In the genomic region with DNA sequence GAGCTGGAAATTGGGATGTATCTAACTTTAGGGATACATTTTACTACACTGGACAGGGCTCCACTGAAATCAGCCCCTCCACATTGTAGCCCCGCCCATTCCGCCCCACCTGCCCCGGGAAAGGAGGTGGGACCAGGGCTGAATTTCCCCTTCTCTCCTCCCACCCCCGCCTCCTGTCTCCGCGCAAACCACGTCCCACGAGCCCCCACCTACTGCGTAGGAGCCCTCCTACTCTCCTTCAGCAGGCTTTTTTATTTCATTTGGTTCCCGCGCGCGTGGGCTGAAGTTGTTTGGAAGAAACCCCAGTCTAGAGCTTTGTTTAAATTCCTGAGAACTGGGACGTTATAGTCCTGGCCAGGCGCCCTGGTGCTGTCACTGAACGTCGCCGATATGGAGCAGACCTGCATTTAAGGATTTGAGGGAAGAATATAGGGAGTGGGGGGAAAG, we compare ENCODE assay signal across 8 mouse cellular contexts. TPM values are rescaled to one million over a fixed set of nuclear protein-coding genes. Genes with fewer than 3 reads are reported as not detected.
DNase-seq lines count a peak whose midpoint lies in the region; ATAC-seq lines count a peak whose summit lies in the region.

No protein-coding gene starts in this region.

- peak overlapping the region; percentile 56 for H3K4me3 ChIP-seq in limb, embryonic 10.5 days
- peak overlapping the region; percentile 35 for H3K4me3 ChIP-seq in neural tube, embryonic 13.5 days

- H3K36me3 ChIP-seq in limb, embryonic 10.5 days, result peaks cover 32% of the 10 kb centered on the region
- no peaks in the 10 kb centered on the region for H3K36me3 ChIP-seq in neural tube, embryonic 13.5 days

- H3K4me2 ChIP-seq in neural tube, embryonic 13.5 days, result peak overlapping the region; percentile 59

- H3K27me3 ChIP-seq in limb, embryonic 10.5 days (ENCODE audit: low read depth, poor library complexity, severe bottlenecking), result peaks cover 67% of the 10 kb centered on the region
- H3K27me3 ChIP-seq in neural tube, embryonic 13.5 days, result peaks cover 82% of the 10 kb centered on the region

- H3K27ac ChIP-seq in limb, embryonic 10.5 days, result peak overlapping the region; percentile 39
- no peak overlapping the region for H3K27ac ChIP-seq in neural tube, embryonic 13.5 days (replicated peaks)

- H3K4me1 ChIP-seq in limb, embryonic 10.5 days, result peaks cover 64% of the 10 kb centered on the region
- peaks cover 21% of the 10 kb centered on the region for H3K4me1 ChIP-seq in neural tube, embryonic 13.5 days (replicated peaks)

- H3K9ac ChIP-seq in neural tube, embryonic 13.5 days, result peak overlapping the region; percentile 52

- DNase-seq in layer of hippocampus, adult 11-12 months (ENCODE audit: low spot score), result peak; percentile 54
- no peak for DNase-seq in layer of hippocampus, postnatal 14 days (ENCODE audit: low spot score in 2 of 2)
- no peak for DNase-seq in limb, embryonic 10.5 days (ENCODE audit: low spot score)
- no peak for DNase-seq in cerebellum, adult 9-11 months

- ATAC-seq in common myeloid progenitor, adult 5-6 weeks (replicated peaks; ENCODE audit: low read depth, poor library complexity, severe bottlenecking), result peak; percentile 50
- peak; percentile 64 for ATAC-seq in granulocyte monocyte progenitor cell, adult 5-6 weeks (replicated peaks; ENCODE audit: poor library complexity, severe bottlenecking)
- ATAC-seq in neural tube, embryonic 13.5 days (ENCODE audit: low read depth), result peak; percentile 51
- no peak for ATAC-seq in cerebellum, adult (ENCODE audit: insufficient number of reproducible peaks, low FRiP score, low TSS enrichment)

- WGBS in limb, embryonic 10.5 days, result 2% methylated on average over 18 of the region's 18 CpGs
- WGBS in neural tube, embryonic 13.5 days, result under 1% methylated on average over 18 of the region's 18 CpGs

- H3K9me3 ChIP-seq in limb, embryonic 10.5 days (replicated peaks), result no peaks in the 10 kb centered on the region
- H3K9me3 ChIP-seq in neural tube, embryonic 13.5 days, result no peaks in the 10 kb centered on the region

RNA-seq across cellular contexts. Expression of a gene that starts 1.3 kb away (rescaled TPM):
- 10 to 100 TPM; 39.7 to 59.5 TPM for total RNA-seq in layer of hippocampus, postnatal 14 days (2021)
- not detected in 2 replicates for total RNA-seq in common myeloid progenitor, adult 5-6 weeks (2017)
- not detected in 2 replicates for total RNA-seq in granulocyte monocyte progenitor cell, adult 5-6 weeks (2014; fragmentation: Nextera tagmentation)
- not detected in 2 replicates for total RNA-seq in granulocyte monocyte progenitor cell, adult 5-6 weeks (2017)
- 81.4 and 104 TPM in 2 replicates for polyA plus RNA-seq in limb, embryonic 10.5 days (2016; fragmentation: Nextera tagmentation; extraction: Ambion mirVana)
- 187 and 207 TPM in 2 replicates for polyA plus RNA-seq in neural tube, embryonic 13.5 days (2015; fragmentation: Nextera tagmentation; extraction: Ambion mirVana)

RNA-seq across cellular contexts. Expression of a gene that starts 30.0 kb away (rescaled TPM):
- not detected for total RNA-seq in layer of hippocampus, postnatal 14 days (2021)
- not detected in 2 replicates for total RNA-seq in common myeloid progenitor, adult 5-6 weeks (2017)
- not detected in 2 replicates for total RNA-seq in granulocyte monocyte progenitor cell, adult 5-6 weeks (2014; fragmentation: Nextera tagmentation)
- total RNA-seq in granulocyte monocyte progenitor cell, adult 5-6 weeks (2017), result not detected in 2 replicates
- not detected in 2 replicates for polyA plus RNA-seq in limb, embryonic 10.5 days (2016; fragmentation: Nextera tagmentation; extraction: Ambion mirVana)
- polyA plus RNA-seq in neural tube, embryonic 13.5 days (2015; fragmentation: Nextera tagmentation; extraction: Ambion mirVana), result not detected in 2 replicates

RNA-seq across cellular contexts. Expression of a gene that starts 38.8 kb away (rescaled TPM):
- under 1 TPM; 0.95 to 0.99 TPM for total RNA-seq in layer of hippocampus, postnatal 14 days (2021)
- total RNA-seq in common myeloid progenitor, adult 5-6 weeks (2017), result not detected in 2 replicates
- not detected in 2 replicates for total RNA-seq in granulocyte monocyte progenitor cell, adult 5-6 weeks (2014; fragmentation: Nextera tagmentation)
- total RNA-seq in granulocyte monocyte progenitor cell, adult 5-6 weeks (2017), result not detected in 2 replicates
- polyA plus RNA-seq in limb, embryonic 10.5 days (2016; fragmentation: Nextera tagmentation; extraction: Ambion mirVana), result 0.23 TPM in 1 of 2 replicates, not detected in the other
- 1.8 TPM in 1 of 2 replicates, not detected in the other for polyA plus RNA-seq in neural tube, embryonic 13.5 days (2015; fragmentation: Nextera tagmentation; extraction: Ambion mirVana)

RNA-seq across cellular contexts. Expression of a gene that starts 53.5 kb away (rescaled TPM):
- 100 to 1,000 TPM; 705 to 706 TPM for total RNA-seq in layer of hippocampus, postnatal 14 days (2021)
- 145 and 164 TPM in 2 replicates for total RNA-seq in common myeloid progenitor, adult 5-6 weeks (2017)
- 50.3 and 61.7 TPM in 2 replicates for total RNA-seq in granulocyte monocyte progenitor cell, adult 5-6 weeks (2014; fragmentation: Nextera tagmentation)
- 67.7 and 71.9 TPM in 2 replicates for total RNA-seq in granulocyte monocyte progenitor cell, adult 5-6 weeks (2017)
- polyA plus RNA-seq in limb, embryonic 10.5 days (2016; fragmentation: Nextera tagmentation; extraction: Ambion mirVana), result 9.9 and 10.8 TPM in 2 replicates
- 18.0 and 19.3 TPM in 2 replicates for polyA plus RNA-seq in neural tube, embryonic 13.5 days (2015; fragmentation: Nextera tagmentation; extraction: Ambion mirVana)

Comparison
In these comparisons a context has a peak if more than half of its experiments do, and no peak if none do; other contexts are left out.
1. RNA of a gene that starts 1.3 kb away (total RNA-seq): 39.7 to 59.5 TPM in layer of hippocampus, postnatal 14 days; not detected in common myeloid progenitor, adult 5-6 weeks and not detected in granulocyte monocyte progenitor cell, adult 5-6 weeks; every median in the first group is over 10 times any median in the second.